Mouse (Mus musculus) T-cell, adult 2 months (primary cell): Measurements from ENCODE around the gene Clta.
A peak's percentile ranks its signal among the peaks of the same experiment; 100 is the strongest.

ENCODE experiments used
- DNase-seq: peaks from one replicate; pipeline ENCODE4 v3.0.0; 2022; ENCODE audit warnings: low spot score

Gene Clta

GRCm38 (mm10) chr4:43980236-43980635 lies 24.0 kb upstream of the Clta start:
- no peak for DNase-seq

GRCm38 (mm10) chr4:43980846-43981245 lies 23.4 kb upstream of the Clta start:
- no peak for DNase-seq

- no peak for DNase-seq
These were observed 23.0 kb upstream of the Clta start for GRCm38 (mm10) chr4:43981251-43981650.

- DNase-seq, result peak; percentile 94
These were observed 22.1 kb upstream of the Clta start for GRCm38 (mm10) chr4:43982053-43982732.

- no peak for DNase-seq
These were observed 21.1 kb upstream of the Clta start, which contains the start of gene Ccin for GRCm38 (mm10) chr4:43983181-43983580. Gene Ccin (plus strand): TSS chr4:43983483.

GRCm38 (mm10) chr4:43983756-43984155 lies 20.5 kb upstream of the Clta start:
- DNase-seq, result no peak

- DNase-seq, result no peak
These were observed 19.9 kb upstream of the Clta start for GRCm38 (mm10) chr4:43984326-43984725.

GRCm38 (mm10) chr4:43988976-43989375 lies 15.3 kb upstream of the Clta start:
- no peak for DNase-seq

GRCm38 (mm10) chr4:43993072-43993471 lies 11.2 kb upstream of the Clta start:
- DNase-seq, result no peak

GRCm38 (mm10) chr4:43994342-43994741 lies 9.9 kb upstream of the Clta start:
- DNase-seq, result no peak

GRCm38 (mm10) chr4:44003622-44004021 lies 630 bp upstream of the Clta start:
- no peak for DNase-seq

- DNase-seq, result no peak
These were observed 564 bp downstream of the Clta start for GRCm38 (mm10) chr4:44004623-44005409.

- no peak for DNase-seq
These were observed 5.9 kb downstream of the Clta start for GRCm38 (mm10) chr4:44010176-44010575.

GRCm38 (mm10) chr4:44010893-44011292 lies 6.6 kb downstream of the Clta start:
- DNase-seq, result no peak

- DNase-seq, result no peak
These were observed 7.5 kb downstream of the Clta start for GRCm38 (mm10) chr4:44011799-44012198.

GRCm38 (mm10) chr4:44012376-44013367 lies 8.4 kb downstream of the Clta start:
- peak; percentile 90 for DNase-seq

GRCm38 (mm10) chr4:44013391-44014070 lies 9.3 kb downstream of the Clta start:
- no peak for DNase-seq

GRCm38 (mm10) chr4:44016071-44016470 lies 11.8 kb downstream of the Clta start:
- DNase-seq, result no peak

- no peak for DNase-seq
These were observed 12.5 kb downstream of the Clta start for GRCm38 (mm10) chr4:44016791-44017190.

GRCm38 (mm10) chr4:44022323-44022722 lies 18.1 kb downstream of the Clta start:
- DNase-seq, result peak; percentile 84

- no peak for DNase-seq
These were observed 18.5 kb downstream of the Clta start for GRCm38 (mm10) chr4:44022766-44023165.

GRCm38 (mm10) chr4:44023681-44024080 lies 19.4 kb downstream of the Clta start:
- DNase-seq, result no peak
